Mouse (Mus musculus): ENCODE data around the gene Gga2.
A peak's percentile ranks its signal among the peaks of the same experiment; 100 is the strongest.

Gene Gga2

DNA sequence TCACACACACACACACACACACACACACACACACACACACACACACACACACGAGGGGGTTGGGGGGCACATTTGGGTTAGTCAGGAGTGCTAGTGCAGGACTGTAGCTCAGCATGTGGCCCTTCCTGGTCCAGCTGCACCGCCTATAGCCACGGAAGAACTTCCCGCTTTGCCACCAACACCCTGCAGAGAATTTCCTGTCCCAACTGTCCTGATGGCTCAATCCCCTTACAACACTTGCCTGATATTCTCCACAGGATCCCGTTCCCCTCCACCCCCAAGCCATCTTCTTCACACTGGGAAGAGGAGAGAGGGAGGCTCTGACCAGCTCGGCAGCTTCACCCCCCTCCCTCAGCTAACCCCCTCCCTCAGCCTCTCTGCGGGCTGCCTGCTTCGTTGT is 20.6 kb downstream of the Gga2 start:
- DNase-seq (ENCODE audit: low spot score) = no peak

DNA sequence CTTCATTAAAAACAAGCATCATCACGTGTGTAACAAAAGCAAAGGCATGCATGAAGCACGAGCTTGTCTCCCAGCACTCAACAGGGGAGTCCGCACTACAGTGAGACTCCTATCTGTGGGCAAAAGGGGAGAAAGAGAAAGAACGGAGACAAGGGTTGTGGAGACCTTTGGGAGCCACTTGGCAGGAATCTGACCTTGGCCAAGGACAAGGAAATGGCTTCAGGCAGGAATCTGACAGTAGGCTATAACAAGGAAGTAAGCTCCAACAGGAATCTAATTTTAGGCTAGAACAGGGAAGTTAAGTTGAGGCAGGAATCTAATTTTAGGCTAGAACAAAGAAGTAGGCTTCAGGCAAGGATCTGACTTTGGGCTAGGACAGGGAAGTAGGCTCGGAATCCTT is 25.1 kb downstream of the Gga2 start:
- no peak for DNase-seq (ENCODE audit: low spot score)

DNA sequence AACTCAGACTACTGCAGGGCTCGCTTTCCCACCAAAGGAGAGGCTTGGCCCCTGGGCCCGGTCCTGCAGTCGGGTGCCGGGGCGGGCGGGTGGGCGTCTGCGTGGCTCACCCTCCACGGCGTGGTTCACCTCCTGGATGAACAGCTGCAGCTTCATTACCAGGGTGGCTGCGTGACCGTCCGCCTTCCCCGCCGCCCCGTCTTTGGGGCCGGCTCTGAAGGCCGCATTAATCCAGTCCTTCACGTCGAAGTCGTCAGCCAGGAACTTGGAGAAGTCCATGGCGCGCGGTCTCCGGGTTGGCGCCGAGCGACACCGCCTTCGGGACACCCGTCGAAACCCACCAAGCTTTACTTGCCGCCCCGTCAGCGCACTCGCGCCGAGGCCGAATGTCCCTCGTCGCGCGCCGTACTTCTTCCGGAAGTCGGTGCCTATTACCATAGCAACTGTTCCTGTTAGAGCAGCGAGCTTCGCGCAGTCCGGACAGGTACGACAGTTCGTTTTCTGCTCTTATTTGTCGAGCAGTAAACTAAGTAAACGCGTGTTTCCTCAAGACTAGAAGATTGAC is 39.6 kb downstream of the Gga2 start, which contains the start of gene Cog7:
Gene Cog7 (minus strand): TSS at position 405 of the 565 bp plus-strand sequence.
- DNase-seq (ENCODE audit: low spot score) = peak; percentile 96

DNA sequence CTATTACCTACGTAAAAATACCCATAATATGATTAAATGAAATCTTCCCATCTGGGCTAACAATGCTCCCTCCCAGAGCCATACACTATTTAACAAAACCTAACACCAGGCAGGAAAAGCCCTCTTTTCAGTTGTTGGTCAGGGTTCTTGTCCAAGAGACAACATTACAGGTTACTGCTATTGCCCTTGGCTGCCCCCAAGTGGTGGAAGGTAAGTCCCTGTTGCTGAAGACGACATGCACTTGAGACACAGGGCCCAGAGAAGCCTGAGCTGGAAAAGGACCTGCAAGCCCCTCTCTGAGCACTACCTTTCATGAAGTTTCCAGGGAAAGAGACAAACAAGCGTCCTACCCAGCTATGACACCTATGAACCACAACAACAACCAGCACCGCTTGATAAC is 46.0 kb downstream of the Gga2 start:
- DNase-seq (ENCODE audit: low spot score) = peak; percentile 77

DNA sequence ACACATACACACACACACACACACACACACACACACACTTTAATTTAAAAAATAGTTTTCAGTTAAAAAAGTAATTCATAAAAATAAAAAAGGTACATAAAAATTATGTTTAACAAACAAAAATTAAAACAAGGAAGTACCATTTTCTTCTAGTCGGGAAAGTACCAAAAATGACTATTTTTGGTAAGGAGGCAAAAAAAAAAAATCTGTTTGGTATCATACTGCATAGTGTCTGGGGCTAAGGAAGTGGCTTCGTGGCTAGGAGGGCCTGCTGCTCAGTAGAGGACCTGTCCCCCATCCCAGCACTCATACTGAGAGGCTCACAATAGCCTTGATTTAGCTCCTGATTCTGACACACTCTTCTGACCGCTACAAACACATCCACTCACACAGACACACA is 49.3 kb downstream of the Gga2 start:
- DNase-seq (ENCODE audit: low spot score) = no peak

DNA sequence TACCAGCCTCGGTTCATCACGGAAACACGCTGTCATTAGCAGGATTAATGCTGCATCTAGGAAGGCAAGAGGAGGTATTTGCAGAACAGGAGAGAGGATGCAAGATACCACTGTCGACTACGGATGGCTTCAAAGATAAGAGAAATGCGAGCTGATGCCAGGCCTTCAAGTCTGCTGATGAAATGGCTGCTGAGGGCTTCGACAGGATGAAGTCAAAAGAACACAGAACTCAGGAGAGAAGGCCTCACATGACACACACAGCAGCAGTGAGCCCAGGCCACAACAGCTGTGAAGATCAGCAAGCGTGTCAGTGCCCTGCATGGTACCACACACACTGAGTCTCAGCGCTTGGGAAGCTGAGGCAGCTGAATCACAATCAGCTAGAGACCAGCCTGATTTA is 50.8 kb downstream of the Gga2 start:
- no peak for DNase-seq (ENCODE audit: low spot score)

DNA sequence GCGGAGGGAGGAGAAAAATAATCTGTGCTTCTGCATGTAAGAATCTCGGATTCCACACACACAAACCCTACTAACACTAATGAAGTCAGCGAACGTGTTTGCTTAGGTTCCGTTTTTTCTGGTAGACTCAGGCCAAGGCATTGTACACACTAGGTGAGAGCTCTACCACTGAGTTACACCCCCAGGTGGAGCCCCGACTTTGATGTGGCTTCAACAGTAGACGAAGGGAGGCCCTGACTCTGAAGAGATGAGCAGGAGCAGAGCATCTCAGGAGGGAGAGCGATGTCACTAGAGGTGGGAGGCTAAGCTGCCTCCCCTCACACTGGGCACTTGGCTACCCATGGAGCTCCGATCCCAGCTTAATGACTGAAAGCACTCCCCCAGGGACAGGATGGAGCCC is 52.2 kb downstream of the Gga2 start:
- DNase-seq (ENCODE audit: low spot score) = no peak

DNA sequence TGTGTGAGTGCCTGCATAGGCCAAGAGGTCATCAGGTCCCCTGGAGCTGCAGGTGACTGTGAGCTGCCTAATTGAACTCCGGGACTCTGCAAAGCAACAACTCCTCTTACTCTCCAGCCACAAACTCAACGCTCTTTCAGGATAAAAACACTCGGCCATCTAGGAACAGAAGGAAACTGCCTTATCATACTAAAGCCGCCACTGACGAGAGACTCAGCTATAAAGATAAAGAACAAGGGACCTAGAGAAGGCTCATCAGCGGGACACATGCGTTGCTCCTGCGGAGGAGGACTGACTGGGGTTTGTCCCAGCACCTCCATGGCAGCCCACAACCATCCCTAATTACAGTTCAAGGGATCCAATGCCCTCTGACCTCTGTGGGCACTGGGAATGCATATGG is 52.8 kb downstream of the Gga2 start:
- no peak for DNase-seq (ENCODE audit: low spot score)

DNA sequence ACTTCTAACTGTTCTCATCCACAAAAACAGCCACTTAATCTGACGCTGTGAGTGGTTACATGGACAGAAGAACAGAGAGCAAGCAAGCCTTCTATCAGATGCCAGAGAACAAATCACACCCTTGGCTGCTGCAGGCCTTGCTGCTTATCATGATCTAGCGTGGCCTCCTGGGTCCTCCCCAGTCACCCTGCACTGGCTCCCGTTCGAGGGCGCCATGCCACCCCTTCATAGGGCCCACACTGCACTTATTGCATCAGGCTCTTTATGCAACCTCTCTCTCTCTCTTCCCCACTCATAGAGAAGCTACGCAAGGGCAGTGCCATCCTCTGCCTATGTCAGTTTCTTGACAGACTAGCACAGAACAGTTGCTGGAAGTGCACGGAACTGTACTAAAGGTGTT is 54.9 kb downstream of the Gga2 start:
- no peak for DNase-seq (ENCODE audit: low spot score)

DNA sequence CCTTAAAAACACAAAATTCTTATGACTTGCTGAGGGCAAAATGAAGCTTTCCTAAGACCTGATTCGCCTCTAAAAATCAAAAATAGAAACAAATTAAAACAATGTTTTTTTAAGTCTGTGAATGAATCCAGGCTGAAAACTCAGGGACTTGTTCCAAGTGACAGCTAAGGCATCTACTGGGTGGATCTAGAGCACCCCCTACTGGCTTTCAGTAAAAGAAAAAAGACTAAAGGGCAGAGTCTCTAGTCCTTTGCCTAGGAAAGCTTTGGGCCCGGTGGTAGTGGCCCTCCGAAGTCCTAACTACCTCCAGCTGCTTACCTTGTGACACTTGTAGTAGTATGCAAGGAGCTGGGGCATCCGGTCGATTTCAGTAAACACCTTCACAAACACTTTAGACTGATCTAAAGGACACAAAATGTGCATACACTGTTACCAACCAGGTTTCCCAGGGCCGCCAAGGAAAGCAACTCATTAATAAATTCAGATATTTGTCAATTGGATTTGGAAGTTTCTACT is 57.1 kb downstream of the Gga2 start:
- DNase-seq (ENCODE audit: low spot score) = peak; percentile 50

DNA sequence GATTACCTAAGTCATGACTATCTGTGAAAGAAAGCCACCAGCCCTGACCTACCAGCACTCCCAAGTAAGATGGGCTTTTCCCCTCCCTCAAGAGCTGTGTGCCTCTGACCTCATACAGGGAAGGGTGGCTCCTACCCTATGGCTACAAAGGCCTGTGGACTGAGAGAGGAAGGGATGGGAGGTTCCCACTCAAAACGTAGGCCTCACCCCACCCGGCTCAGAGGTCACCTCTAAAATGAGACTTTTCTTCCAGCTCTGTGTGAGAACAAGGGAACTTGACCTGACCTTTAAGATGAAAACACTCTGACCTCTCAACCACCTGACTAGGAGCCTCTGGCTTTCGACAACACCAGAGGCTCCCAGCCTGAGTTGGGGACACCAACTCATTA is 58.5 kb downstream of the Gga2 start:
- DNase-seq (ENCODE audit: low spot score) = no peak

DNA sequence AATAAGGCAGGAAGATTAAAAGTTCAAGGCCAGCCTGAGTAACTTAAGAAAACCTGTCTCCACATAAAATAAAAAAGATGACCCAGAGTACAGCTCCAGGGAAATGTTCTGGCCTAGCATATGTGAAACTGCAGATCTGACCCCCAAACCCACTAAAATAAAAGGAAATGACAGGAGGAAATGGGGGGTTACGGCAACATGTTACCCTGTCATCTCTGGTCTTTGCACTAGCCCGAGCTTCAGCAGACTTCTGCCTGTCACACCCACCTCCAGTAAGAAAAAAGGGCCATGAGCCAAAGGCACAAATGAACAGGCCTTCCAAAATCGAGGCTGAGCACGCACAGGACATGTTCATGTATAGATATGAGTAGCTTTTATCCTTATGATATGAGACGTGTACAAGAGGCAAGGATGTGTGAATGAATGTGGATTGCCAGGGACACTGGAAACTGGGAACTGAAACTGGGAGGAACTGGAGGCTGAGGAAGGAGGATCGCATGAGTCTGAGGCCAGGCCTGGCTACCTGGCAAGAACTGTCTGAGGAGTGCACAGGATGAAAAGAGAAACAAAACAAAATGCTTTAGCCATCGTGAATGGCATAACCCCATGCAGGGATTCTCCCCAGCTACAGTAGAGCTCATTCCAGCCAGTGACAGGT is 59.0 kb downstream of the Gga2 start:
- no peak for DNase-seq (ENCODE audit: low spot score)

DNA sequence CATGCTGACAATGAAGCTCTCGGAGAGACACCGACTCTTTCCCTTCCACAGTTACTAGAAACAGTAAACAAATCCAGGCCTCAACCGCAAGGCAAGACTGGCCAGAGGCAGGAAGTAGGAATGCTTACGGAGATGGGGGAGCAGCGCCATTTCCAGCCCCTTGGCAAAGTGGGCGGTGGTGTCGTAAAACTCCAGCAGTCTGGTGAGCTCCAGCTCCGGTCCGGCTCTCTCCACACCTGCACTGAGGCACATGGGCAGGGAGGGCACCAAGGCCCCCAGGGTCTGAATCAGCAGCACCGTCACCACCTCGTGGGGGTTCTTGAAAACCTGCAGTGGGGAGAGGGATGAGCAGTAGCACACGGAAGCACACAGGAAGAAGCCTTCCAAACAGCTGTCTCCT is 65.2 kb downstream of the Gga2 start:
- no peak for DNase-seq (ENCODE audit: low spot score)

DNA sequence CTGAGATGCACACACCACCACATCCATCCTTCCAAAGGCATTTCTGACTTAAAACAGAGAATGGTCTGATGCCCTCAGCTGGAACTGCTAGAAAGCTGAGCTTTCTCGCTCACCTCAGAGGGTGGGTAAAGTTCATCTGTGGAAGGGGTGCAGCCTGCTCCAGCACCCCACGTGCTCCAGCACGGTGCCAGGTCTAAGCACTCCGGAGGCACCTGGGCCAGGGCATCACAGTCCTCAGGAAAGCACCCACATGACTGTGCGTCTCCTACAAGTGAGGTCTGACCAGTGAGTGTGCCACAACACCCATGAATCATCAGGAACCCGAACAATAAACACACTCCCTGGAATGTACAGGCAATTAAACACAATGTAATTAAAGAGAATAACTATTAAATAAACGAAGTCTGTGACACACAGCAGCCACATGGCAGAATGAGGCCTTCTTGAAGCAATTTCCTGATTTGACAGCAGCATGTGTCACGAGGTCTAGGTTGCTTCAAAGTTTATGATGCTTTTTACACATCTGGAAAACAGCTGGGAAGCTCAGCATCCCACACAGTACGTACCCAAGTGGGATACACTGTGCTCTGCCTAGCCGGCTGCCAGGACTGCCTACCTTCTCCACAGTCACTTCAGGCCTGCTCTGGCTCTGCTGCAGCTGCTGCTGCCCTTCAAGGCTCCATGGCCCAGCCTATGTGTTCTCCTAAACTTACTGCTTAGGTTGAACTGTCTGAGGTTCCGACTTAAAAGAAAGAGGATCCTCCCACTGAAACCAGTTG is 65.9 kb downstream of the Gga2 start:
- no peak for DNase-seq (ENCODE audit: low spot score)

DNA sequence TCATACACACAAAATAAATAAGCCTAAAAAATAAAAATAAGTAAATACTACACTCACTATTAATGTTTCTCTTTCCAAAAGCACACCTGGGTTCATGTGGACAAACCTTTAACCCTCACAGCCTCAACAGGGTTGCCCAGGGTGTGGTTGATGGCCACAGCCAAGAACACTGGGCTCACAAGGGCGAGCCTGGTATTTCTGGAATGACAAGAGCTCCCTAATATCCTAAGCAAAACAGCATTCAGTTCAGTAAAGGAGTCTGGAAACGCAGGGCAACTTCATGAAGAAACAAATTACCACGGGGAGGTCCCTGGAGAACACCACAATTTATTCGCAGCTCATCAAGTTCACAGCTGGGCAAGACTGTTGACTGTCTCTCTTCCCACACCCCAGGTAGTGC is 73.5 kb downstream of the Gga2 start:
- DNase-seq (ENCODE audit: low spot score) = no peak

DNA sequence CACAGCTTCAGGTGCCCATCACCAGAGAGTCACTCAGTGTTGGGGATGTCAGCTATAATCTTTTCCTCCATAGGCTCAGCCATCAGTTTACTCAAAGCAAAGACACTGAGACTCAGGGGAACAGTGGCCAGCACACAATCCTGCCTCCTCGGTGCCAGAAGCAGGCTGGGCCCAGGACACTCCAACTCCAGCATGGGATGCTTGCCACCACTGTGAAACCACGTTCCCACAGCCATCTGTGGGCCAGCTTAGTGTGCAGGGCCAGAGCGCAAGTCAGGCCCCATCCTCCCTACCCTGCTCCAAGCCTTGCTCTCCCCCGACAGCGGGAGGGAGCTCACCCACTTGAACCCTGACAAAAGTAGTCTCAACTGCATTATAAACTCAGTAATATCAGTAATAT is 74.8 kb downstream of the Gga2 start:
- no peak for DNase-seq (ENCODE audit: low spot score)

DNA sequence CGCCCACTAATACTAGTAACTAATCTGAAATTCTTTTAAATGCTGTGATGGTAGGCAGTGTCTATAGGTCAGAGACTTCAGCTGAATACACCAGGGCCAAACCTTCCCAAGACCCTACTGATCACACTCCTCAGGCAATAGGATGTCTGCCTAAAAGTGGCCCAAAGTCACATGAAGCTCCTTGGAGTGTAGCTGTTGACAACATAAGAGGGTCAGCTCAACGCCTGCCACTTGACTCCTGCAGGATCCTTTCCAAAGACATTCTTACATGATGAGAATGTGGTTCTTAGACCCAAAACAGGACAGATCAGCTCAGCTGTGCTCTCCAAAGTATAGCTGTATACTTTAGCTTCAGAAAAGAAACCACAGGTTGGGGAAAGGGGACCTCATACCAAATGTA is 78.7 kb downstream of the Gga2 start:
- DNase-seq (ENCODE audit: low spot score) = no peak

DNA sequence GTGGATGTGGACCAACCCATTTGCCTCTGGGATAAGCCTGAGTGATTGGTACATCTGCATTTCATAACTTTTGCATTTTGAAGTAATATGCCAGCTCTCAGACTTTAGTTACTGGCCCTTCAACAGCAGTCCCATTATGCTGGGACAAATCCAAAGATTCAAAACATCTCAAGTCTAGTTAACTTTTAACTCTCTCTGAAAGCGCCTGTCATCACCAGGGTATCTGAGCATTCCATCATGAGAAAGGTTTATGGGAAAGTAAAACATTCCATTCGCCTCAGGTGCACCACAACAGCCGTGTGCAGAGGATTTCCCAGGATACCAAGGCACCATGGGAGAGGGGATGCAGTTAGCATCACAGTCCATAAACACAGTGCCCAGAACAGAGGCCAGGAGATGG is 79.4 kb downstream of the Gga2 start:
- no peak for DNase-seq (ENCODE audit: low spot score)

DNA sequence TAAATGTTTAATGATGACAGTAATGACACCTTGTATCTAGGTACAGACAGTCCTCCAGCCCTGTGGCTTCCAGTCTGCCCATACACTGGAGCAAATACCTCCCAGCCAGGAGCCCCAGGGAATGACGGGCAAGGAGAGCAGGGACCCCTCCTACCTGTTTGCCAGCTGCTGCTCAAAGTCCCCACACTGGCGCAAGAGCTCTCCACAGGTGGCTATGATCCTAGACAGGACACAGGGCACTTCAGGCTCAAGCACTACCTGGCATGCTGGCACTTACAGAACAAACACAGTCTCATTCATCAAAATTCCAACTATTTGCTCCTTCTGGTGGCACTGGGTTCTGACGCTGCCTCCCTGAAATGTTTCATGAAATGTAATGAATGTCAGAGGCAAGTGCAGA is 80.0 kb downstream of the Gga2 start:
- DNase-seq (ENCODE audit: low spot score) = no peak

DNA sequence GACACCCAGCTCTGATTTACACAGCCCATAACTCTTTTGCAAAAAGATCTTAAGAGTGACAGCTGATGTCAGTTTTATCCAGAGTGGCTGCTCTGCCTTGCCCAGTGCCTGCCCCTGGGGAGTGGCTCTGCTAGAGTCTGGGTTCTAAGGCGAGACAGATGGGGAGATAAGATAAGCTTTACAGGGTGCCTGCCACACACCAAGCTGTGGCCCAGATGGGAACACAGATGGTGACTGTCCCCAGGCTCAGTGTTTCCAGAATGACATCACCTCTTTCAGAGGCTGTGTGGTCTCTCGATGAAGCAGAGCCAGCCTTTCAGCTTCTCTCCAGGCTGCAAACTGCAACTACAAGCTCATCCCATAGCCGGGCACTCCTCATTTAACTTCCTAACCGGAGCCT is 81.3 kb downstream of the Gga2 start:
- peak; percentile 32 for DNase-seq (ENCODE audit: low spot score)

DNA sequence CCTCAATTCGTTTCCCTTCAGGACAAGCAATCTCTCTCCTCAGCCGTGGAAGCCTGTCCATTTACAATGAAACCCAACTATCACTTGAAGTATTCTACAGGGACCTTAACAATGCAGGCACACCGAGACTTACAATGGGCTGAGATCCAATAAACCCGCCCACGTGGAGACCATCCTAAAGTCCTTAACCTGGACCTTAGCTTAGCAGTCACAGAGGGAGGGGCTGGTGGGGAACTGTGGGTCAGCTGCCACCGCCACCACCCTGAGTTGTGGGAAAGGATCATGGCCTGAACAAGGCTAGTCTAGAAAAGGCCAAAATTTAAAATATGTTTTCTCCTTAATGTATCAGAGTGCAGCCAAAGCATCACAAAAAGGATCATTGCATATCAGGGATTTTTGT is 81.8 kb downstream of the Gga2 start:
- DNase-seq (ENCODE audit: low spot score) = no peak

DNA sequence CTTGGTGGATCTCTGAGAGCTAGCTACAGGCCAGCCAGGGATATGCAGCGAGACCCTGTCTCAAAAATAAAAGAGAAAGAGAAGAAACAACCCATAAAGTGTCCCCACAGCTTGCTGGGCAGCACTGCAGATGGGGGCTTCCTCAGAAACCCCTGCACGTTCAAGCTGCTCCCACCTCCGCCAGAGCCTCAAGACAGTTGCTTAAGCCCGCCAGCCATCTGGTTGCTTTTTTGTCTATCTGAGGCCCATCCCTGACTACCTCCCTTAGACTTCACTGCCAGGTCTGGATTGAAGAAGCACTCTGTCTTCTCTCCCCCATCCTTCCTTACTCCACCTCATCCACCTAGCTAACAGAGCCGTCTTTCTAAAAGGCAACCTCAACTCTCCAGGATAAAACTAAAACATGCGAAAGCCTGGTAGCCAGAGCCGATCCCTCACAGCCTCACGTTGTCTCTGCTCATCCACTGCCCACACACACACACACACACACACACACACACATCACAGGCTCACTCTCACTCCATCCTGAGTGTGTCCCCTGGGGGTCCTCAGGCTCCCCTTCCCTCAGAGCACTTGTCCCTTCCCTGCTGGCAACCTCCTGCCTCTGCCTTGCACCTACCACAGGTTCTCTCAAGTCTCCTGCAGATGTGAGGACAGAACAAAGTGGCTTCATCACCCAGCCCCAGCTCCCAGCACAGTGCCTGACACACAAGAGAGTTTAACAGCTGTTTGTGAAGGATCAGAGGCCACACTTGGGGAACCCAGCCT is 82.7 kb downstream of the Gga2 start:
- DNase-seq (ENCODE audit: low spot score) = no peak
